Comparison of ENCODE assay signal across 24 mouse cellular contexts in the genomic region with DNA sequence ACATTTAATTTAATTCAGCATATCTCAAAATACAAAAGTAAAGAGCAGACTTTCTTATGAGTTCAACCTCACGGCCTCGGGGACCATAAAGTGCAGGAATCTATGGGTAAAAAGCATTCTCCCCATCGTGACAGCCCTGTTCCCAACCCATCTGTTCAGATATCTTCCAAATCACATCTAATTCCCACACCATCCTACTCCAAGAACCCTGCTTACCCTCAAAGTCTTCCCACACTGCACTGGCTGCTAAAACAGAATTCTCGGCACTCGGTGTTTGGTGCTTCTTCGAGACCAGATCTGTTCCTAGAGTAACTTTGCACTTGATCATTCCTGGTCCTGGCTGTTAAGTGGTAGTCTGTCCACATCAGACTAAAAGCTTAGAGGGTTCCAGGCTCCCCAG. TPM values are rescaled to one million over a fixed set of nuclear protein-coding genes. Genes with fewer than 3 reads are reported as not detected.
A peak's percentile ranks its signal among the peaks of the same experiment; 100 is the strongest.
DNase-seq lines count a peak whose midpoint lies in the region; TF ChIP-seq lines count a peak whose summit lies in the region.
"Had no signal": no experiment of that assay in that cellular context is flagged by ENCODE, and none has a peak within 500 bp of the region (broad histone marks: within the 10 kb centered on the region; RNA-seq: fewer than 3 reads in every experiment).

No protein-coding gene starts in this region.

- no peak for TF ChIP-seq CTCF in spleen, adult 2 months (IDR thresholded peaks at IDR 0.05; ENCODE audit: extremely low read depth, insufficient read depth, insufficient read length, insufficient replicate concordance)

- TF ChIP-seq POLR2A in spleen, adult 2 months (IDR thresholded peaks at IDR 0.05; ENCODE audit: low read depth, low read length): no peak

- H3K36me3 ChIP-seq in spleen, adult 2 months (ENCODE audit: control insufficient read depth, insufficient read depth, low read length): no peaks in the 10 kb centered on the region
- H3K36me3 ChIP-seq: embryonic facial prominence, embryonic 10.5 days; embryonic facial prominence, embryonic 13.5 days; forebrain, embryonic 12.5 days; forebrain, embryonic 15.5 days; heart, embryonic 10.5 days; heart, embryonic 13.5 days; hindbrain, embryonic 12.5 days; hindbrain, embryonic 15.5 days had no signal

- intact Hi-C loops in left cerebral cortex, postnatal 14 days (cut with DNase I): no loop called here
- intact Hi-C loops in left cerebral cortex, postnatal 10 days (cut with DNase I): no loop called here

- no peak overlapping the region for H3K4me3 ChIP-seq in spleen, adult 2 months (ENCODE audit: extremely low read depth, insufficient read depth, insufficient read length)
- H3K4me3 ChIP-seq: embryonic facial prominence, embryonic 10.5 days; embryonic facial prominence, embryonic 13.5 days; erythroblast, embryonic 14.5 days; forebrain, embryonic 12.5 days; forebrain, embryonic 15.5 days; heart, adult 2 months; heart, embryonic 10.5 days; heart, embryonic 13.5 days; hindbrain, embryonic 12.5 days; hindbrain, embryonic 15.5 days had no signal

- H3K4me1 ChIP-seq in spleen, adult 2 months (ENCODE audit: control insufficient read depth, insufficient read depth, insufficient read length): peaks cover 32% of the 10 kb centered on the region
- H3K4me1 ChIP-seq: embryonic facial prominence, embryonic 10.5 days; embryonic facial prominence, embryonic 13.5 days; forebrain, embryonic 12.5 days; forebrain, embryonic 15.5 days; heart, embryonic 10.5 days; heart, embryonic 13.5 days; hindbrain, embryonic 12.5 days; hindbrain, embryonic 15.5 days had no signal

- peak; percentile 7 to 13 for DNase-seq in left cerebral cortex, postnatal 14 days (ENCODE audit: low spot score in 2 of 2)
- no peak for DNase-seq in left cerebral cortex, postnatal 10 days (ENCODE audit: extremely low spot score in 1 of 2, low spot score in 2 of 2)
- DNase-seq in spleen, adult 2 months (ENCODE audit: low read depth in 1 of 2, low spot score in 2 of 2): no peak
- DNase-seq in spleen, postnatal 36 days (ENCODE audit: low spot score in 2 of 2): no peak
- DNase-seq in naive thymus-derived CD4-positive, alpha-beta T cell, adult 2 months (ENCODE audit: low read depth): peak; percentile 15
- no peak for DNase-seq in urinary bladder, adult 2 months (ENCODE audit: low spot score)
- DNase-seq: adrenal gland, postnatal 14 days; cerebellum, adult 11-12 months; cerebellum, adult 8-10 months; cerebellum, postnatal 10 days; cerebellum, postnatal 36 days; embryo, embryonic 11 days; gastrocnemius, postnatal 10 days; gastrocnemius, postnatal 36 days; heart, adult 2 months had no signal

- 93% methylated on average over 6 of the region's 6 CpGs for WGBS in spleen, adult 2 months

- no peaks in the 10 kb centered on the region for H3K27me3 ChIP-seq in spleen, adult 2 months (ENCODE audit: control insufficient read depth, insufficient read depth, low read length)
- H3K27me3 ChIP-seq: embryonic facial prominence, embryonic 13.5 days; forebrain, embryonic 12.5 days; forebrain, embryonic 15.5 days; heart, embryonic 13.5 days; hindbrain, embryonic 12.5 days; hindbrain, embryonic 15.5 days had no signal

- H3K27ac ChIP-seq in spleen, adult 2 months (ENCODE audit: insufficient read depth, low read length): peak overlapping the region; percentile 37; the same call in 1 of the 2 replicates
- H3K27ac ChIP-seq: embryonic facial prominence, embryonic 10.5 days; embryonic facial prominence, embryonic 13.5 days; forebrain, embryonic 12.5 days; forebrain, embryonic 15.5 days; heart, adult 2 months; heart, embryonic 10.5 days; heart, embryonic 13.5 days; hindbrain, embryonic 12.5 days; hindbrain, embryonic 15.5 days had no signal

RNA-seq across cellular contexts. Expression of a gene that starts 30.4 kb away (rescaled TPM):
- total RNA-seq in left cerebral cortex, postnatal 14 days (2021): under 1 TPM; 0.70 to 0.81 TPM
- 1 to 10 TPM; 1.8 to 1.9 TPM for total RNA-seq in left cerebral cortex, postnatal 10 days (2021)
- polyA plus RNA-seq in spleen, adult 2 months (2012; rRNA removed): 4.0 and 6.3 TPM in 2 replicates
- polyA plus RNA-seq in urinary bladder, adult 2 months (2012; rRNA removed): 0.66 and 1.2 TPM in 2 replicates

Comparison
In these comparisons a context has a peak if more than half of its experiments do, and no peak if none do; other contexts are left out.
1. DNase-seq: peak in left cerebral cortex, postnatal 14 days (2 of 2) and naive thymus-derived CD4-positive, alpha-beta T cell, adult 2 months (single experiment); none in left cerebral cortex, postnatal 10 days (0 of 2), spleen, adult 2 months (0 of 2), spleen, postnatal 36 days (0 of 2) and urinary bladder, adult 2 months (single experiment).